Mouse (Mus musculus): ENCODE measurements at regions not wholly inside any gene's neighbourhood (a gene's known extent, or its start where the extent isn't known, plus 50 kb on each side); places are given as distances from the start of the nearest gene placed in this dataset.
A peak's percentile ranks its signal among the peaks of the same experiment; 100 is the strongest.

DNA sequence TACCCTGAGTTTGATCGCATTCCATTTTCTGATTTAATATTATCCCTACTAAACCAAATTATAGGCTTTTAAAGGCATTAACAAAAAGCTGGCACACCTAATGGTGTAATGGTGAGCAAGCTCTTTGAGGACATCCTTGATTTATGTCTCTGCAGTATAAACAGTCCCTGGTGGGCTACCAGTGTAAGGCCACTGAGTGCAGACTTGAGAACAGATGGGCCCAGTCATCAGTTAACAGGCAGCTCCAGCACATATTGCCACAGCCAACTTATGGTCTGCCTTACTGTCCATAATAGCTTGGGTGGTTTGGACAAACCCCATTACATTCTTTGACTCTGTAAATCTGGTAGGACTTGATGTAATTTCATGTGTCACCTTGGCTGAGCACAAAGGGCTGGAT, 144.4 kb upstream of the Fndc3a start:
- Histone ChIP-seq H3K4me1 (ENCODE audit: control insufficient read depth in 1 of 2, insufficient read depth in 2 of 2) (peaks cover 22 to 35% of the 10 kb centered on the region in 2 experiments), H3K27me3 (replicated peaks) (no peaks in the 10 kb centered on the region), H3K79me2 (replicated peaks; ENCODE audit: control insufficient read depth, extremely low read depth, insufficient read depth, poor library complexity, severe bottlenecking) (no peaks in the 10 kb centered on the region), H3K4me2 (ENCODE audit: insufficient read depth, low read depth, poor library complexity, severe bottlenecking) (no peak overlapping the region), H3K9me3 (replicated peaks; ENCODE audit: low read length) (peaks cover 9% of the 10 kb centered on the region), H3K9ac (ENCODE audit: insufficient read depth, low read depth) (no peak overlapping the region; the same call in 1 of the 2 replicates), H3K4me3 (replicated peaks in 1 of 3; ENCODE audit: low read depth in 2 of 3, low read length in 2 of 3, poor library complexity in 1 of 3) (peak overlapping the region in 1 of 3 experiments; percentile 2), H3K36me3 (replicated peaks in 1 of 2; ENCODE audit: control insufficient read depth in 1 of 2, insufficient read depth in 1 of 2, low read length in 1 of 2) (peaks cover 0 to 1% of the 10 kb centered on the region in 2 experiments), H3K27ac (ENCODE audit: insufficient read depth, low read depth) (peak overlapping the region; percentile 28; the same call in 1 of the 2 replicates)
- DNase-seq (ENCODE audit: extremely low read depth): no peak
- TF ChIP-seq RAD21 (IDR thresholded peaks at IDR 0.05; ENCODE audit: low read depth, low read length) (no peak; the same call in 1 of the 2 replicates), USF2 (conservative IDR thresholded peaks at IDR 0.05; ENCODE audit: low read depth, low read length) (no peak), MEF2A (IDR thresholded peaks at IDR 0.05; ENCODE audit: borderline replicate concordance, low read depth, low read length) (no peak), ZMIZ1 (IDR thresholded peaks at IDR 0.05; ENCODE audit: low read depth, low read length) (no peak), USF1 (IDR thresholded peaks at IDR 0.05; ENCODE audit: low read depth, low read length) (no peak), PAX5 (IDR thresholded peaks at IDR 0.05; ENCODE audit: low read length) (no peak), MAX (IDR thresholded peaks at IDR 0.05; ENCODE audit: low read length) (no peak), EP300 (IDR thresholded peaks at IDR 0.05; ENCODE audit: low read length) (no peak), RCOR1 (conservative IDR thresholded peaks at IDR 0.05; ENCODE audit: low read depth, low read length) (no peak), JUN (IDR thresholded peaks at IDR 0.05; ENCODE audit: insufficient read depth, low read depth, low read length) (no peak), BHLHE40 (IDR thresholded peaks at IDR 0.05; ENCODE audit: low read depth, low read length) (no peak), TCF12 (IDR thresholded peaks at IDR 0.05; ENCODE audit: low read depth, low read length) (no peak), HCFC1 (IDR thresholded peaks at IDR 0.05; ENCODE audit: low read depth, low read length) (no peak), ELF1 (IDR thresholded peaks at IDR 0.05; ENCODE audit: low read depth, low read length) (no peak)
- dilution Hi-C loops (cut with MboI; ENCODE audit: extremely low pct_ligation_motif_present, extremely low pct_unique_long_range_greater_than_20kb, low sequenced_read_pairs): no loop called here
- in situ Hi-C loops (cut with MboI; ENCODE audit: low pct_ligation_motif_present, low pct_unique_long_range_greater_than_20kb, low sequenced_read_pairs): no loop called here

DNA sequence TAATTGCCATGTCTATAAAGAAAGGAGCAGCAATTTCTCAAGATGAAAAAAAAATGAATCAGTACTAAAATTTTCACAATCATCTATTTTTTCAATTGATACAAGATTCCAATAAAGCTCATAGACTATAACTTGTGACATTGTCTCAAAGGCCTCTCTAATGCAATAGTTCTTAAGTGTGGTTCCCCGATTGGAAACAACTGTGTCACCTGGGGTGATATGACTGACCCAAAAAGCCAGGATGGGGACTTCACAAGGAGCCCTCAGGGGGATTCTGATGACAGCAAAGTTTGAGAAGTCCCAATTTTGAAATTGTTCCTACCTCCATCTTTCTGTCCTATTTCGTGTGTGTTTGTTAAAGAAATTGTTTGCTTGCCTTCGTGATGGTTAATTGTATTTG, 143.3 kb upstream of the Fndc3a start:
- Histone ChIP-seq H3K4me1 (ENCODE audit: control insufficient read depth in 1 of 2, insufficient read depth in 2 of 2) (peaks cover 26 to 47% of the 10 kb centered on the region in 2 experiments), H3K9ac (ENCODE audit: insufficient read depth, low read depth) (no peak overlapping the region; the same call in 1 of the 2 replicates), H3K79me2 (replicated peaks; ENCODE audit: control insufficient read depth, extremely low read depth, insufficient read depth, poor library complexity, severe bottlenecking) (no peaks in the 10 kb centered on the region), H3K4me3 (replicated peaks in 1 of 3; ENCODE audit: low read depth in 2 of 3, low read length in 2 of 3, poor library complexity in 1 of 3) (no peak overlapping the region), H3K27me3 (replicated peaks) (no peaks in the 10 kb centered on the region), H3K36me3 (replicated peaks in 1 of 2; ENCODE audit: control insufficient read depth in 1 of 2, insufficient read depth in 1 of 2, low read length in 1 of 2) (peaks cover 0 to 1% of the 10 kb centered on the region in 2 experiments), H3K27ac (ENCODE audit: insufficient read depth, low read depth) (peak overlapping the region; percentile 81; the same call in 1 of the 2 replicates), H3K4me2 (ENCODE audit: insufficient read depth, low read depth, poor library complexity, severe bottlenecking) (peak overlapping the region; percentile 15; the same call in 1 of the 2 replicates), H3K9me3 (replicated peaks; ENCODE audit: low read length) (peaks cover 7% of the 10 kb centered on the region)
- in situ Hi-C loops (cut with MboI; ENCODE audit: low pct_ligation_motif_present, low pct_unique_long_range_greater_than_20kb, low sequenced_read_pairs): no loop called here
- peak; percentile 77 for DNase-seq (ENCODE audit: extremely low read depth)
- dilution Hi-C loops (cut with MboI; ENCODE audit: extremely low pct_ligation_motif_present, extremely low pct_unique_long_range_greater_than_20kb, low sequenced_read_pairs): no loop called here
- TF ChIP-seq ZKSCAN1 (IDR thresholded peaks at IDR 0.05; ENCODE audit: borderline replicate concordance, low read depth, low read length): no peak
- no peak for TF ChIP-seq KAT2A (IDR thresholded peaks at IDR 0.05; ENCODE audit: insufficient replicate concordance, low read length)
- TF ChIP-seq POLR2AphosphoS2 (IDR thresholded peaks at IDR 0.05; ENCODE audit: low read depth, low read length): no peak
- 0 out of 2 replicates have a peak, but pooled peaks have one; percentile 8 for TF ChIP-seq MAZ (IDR thresholded peaks at IDR 0.05; ENCODE audit: low read depth, low read length)
- TF ChIP-seq NRF1 (IDR thresholded peaks at IDR 0.05; ENCODE audit: low read depth, low read length): no peak
- TF ChIP-seq USF1 (IDR thresholded peaks at IDR 0.05; ENCODE audit: low read depth, low read length): no peak
- TF ChIP-seq POLR2A (IDR thresholded peaks at IDR 0.05; ENCODE audit: low read depth, low read length): no peak
- TF ChIP-seq USF2 (conservative IDR thresholded peaks at IDR 0.05; ENCODE audit: low read depth, low read length): no peak
- no peak for TF ChIP-seq ZC3H11A (IDR thresholded peaks at IDR 0.05; ENCODE audit: low read depth, low read length)
- TF ChIP-seq MXI1 (IDR thresholded peaks at IDR 0.05; ENCODE audit: low read depth, low read length): no peak
- no peak for TF ChIP-seq MYC (IDR thresholded peaks at IDR 0.05; ENCODE audit: low read depth, low read length)
- TF ChIP-seq NELFE (IDR thresholded peaks at IDR 0.05; ENCODE audit: low read depth, low read length): no peak
- no peak for TF ChIP-seq ZNF384 (IDR thresholded peaks at IDR 0.05; ENCODE audit: low read depth, low read length)
- TF ChIP-seq UBTF (IDR thresholded peaks at IDR 0.05; ENCODE audit: low read depth, low read length): no peak
- TF ChIP-seq TBP (conservative IDR thresholded peaks at IDR 0.05; ENCODE audit: low read depth, low read length): no peak
- 0 out of 2 replicates have a peak, but pooled peaks have one; percentile 3 for TF ChIP-seq CHD2 (IDR thresholded peaks at IDR 0.05; ENCODE audit: low read length)
- TF ChIP-seq ELF1 (IDR thresholded peaks at IDR 0.05; ENCODE audit: low read depth, low read length): no peak
- peak; percentile 87 for TF ChIP-seq IRF4 (IDR thresholded peaks at IDR 0.05; ENCODE audit: low read depth, low read length)
- no peak for TF ChIP-seq ZMIZ1 (IDR thresholded peaks at IDR 0.05; ENCODE audit: low read depth, low read length)
- peak; percentile 83 for TF ChIP-seq EP300 (IDR thresholded peaks at IDR 0.05; ENCODE audit: low read length)
- no peak for TF ChIP-seq MAX (IDR thresholded peaks at IDR 0.05; ENCODE audit: low read length)
- TF ChIP-seq BHLHE40 (IDR thresholded peaks at IDR 0.05; ENCODE audit: low read depth, low read length): peak; percentile 54; the same call in 1 of the 2 replicates
- peak; percentile 68 for TF ChIP-seq JUND (conservative IDR thresholded peaks at IDR 0.05; ENCODE audit: low read depth, low read length)
- no peak for TF ChIP-seq SMC3 (IDR thresholded peaks at IDR 0.05; ENCODE audit: low read depth, low read length)
- TF ChIP-seq ETS1 (conservative IDR thresholded peaks at IDR 0.05; ENCODE audit: low read depth, low read length): peak; percentile 81
